Mouse (Mus musculus) brain, adult 2 months (tissue): Measurements from ENCODE around the gene Oard1.

Source experiments
- DNase-seq: peaks from one replicate; pipeline ENCODE4 v3.0.0; 2011; ENCODE audit warnings: low read depth, low spot score

Gene Oard1

GRCm38 (mm10) chr17:48409380-48410298, at the start of gene Oard1, which contains the start of gene Nfya:
Gene Oard1 (plus strand): TSS chr17:48410014.
Gene Nfya (minus strand): TSS chr17:48409906.
- peak; percentile 100 for DNase-seq

DNA sequence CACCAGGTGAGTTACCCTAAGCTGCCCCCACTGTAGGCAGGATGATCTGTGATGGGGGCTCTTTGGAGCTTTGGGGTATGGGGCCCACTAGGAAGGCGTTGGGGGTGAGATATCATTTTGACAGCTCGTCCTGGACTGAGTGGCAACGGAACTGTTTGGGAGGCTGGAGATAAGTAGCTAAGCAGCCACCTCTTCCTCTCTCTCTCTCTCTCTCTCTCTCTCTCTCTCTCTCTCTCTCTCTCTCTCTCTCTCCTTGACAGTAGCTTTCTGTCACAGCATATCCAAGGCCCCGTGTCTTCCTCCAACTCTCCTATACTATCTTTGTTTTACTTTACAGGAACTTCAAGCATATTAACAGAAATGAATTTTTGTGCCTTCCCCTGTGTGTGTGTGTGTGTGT, 49.4 kb upstream of the Oard1 start:
- no peak for DNase-seq

DNA sequence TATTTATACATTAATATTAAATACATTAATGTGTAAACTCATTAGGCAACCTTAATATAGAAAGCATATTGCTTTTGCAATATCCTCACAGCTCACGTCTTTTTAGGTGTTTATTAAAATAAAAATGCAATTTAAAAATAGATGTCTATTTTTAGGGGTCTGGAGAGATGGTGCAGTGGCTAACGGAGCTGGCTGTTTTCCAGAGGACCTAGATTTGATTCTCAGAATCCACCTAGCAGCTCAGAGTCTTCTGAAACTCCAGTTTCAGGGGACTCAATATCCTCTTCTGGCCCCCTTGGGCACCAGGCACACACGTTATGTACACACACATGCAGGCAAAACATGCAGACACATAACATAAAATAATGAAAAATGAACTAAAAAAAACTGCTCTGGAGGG, 47.5 kb upstream of the Oard1 start:
- no peak for DNase-seq

DNA sequence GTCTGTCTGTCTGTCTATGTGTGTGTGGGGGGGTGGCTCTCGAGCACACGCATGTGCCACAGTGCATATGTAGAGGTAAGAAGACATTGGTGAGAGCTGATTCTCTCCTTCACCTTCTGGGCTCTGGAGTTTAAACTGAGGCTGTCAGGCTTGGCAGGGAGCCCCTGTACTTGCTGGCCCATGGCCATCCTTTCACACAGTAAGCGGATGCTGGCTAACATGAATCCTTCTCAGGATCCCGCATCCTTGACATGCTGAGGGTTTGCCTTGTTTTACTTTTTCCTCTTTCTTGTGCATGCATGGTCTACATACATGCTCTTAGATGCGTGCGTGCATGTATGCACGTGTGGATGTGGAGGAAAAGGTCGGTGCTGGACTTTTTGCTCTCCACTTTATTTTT, 46.8 kb upstream of the Oard1 start:
- DNase-seq, result peak; percentile 55

DNA sequence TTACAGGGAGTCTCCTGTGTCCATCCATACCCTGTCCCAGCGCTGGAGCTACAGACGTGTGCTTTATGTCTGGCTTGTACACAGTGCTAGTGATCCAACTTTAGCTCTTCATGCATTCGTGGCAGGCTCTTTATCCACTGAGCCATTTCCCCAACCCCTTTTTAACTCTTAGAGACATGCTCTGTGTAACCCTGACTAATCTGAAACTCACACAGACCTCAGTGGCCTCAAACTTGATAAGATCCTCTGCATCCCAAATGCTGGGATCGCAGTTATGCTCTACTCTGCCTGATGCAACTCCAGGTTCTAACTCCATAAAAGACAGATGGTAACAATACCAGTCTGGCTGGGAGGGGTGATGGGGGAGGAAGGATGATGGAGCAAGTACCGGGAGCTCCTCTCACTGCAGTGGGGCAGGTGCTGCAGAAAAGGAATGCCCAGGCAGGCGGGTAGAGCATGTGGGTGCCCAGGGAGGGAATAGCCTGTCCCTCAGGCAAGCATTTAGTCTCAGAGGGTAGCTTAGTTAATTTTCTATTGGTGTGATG, 46.3 kb upstream of the Oard1 start:
- DNase-seq, result peak; percentile 59

GRCm38 (mm10) chr17:48365511-48366155, 44.2 kb upstream of the Oard1 start:
- no peak for DNase-seq

- no peak for DNase-seq
These were observed 43.0 kb upstream of the Oard1 start for GRCm38 (mm10) chr17:48366806-48367205.

GRCm38 (mm10) chr17:48371621-48372020, 38.2 kb upstream of the Oard1 start:
- DNase-seq, result no peak

GRCm38 (mm10) chr17:48372987-48373386, 36.8 kb upstream of the Oard1 start:
- peak; percentile 81 for DNase-seq

GRCm38 (mm10) chr17:48376102-48376501, 33.7 kb upstream of the Oard1 start:
- DNase-seq, result peak; percentile 78

- DNase-seq, result no peak
These were observed 30.8 kb upstream of the Oard1 start for GRCm38 (mm10) chr17:48379050-48379449.

DNA sequence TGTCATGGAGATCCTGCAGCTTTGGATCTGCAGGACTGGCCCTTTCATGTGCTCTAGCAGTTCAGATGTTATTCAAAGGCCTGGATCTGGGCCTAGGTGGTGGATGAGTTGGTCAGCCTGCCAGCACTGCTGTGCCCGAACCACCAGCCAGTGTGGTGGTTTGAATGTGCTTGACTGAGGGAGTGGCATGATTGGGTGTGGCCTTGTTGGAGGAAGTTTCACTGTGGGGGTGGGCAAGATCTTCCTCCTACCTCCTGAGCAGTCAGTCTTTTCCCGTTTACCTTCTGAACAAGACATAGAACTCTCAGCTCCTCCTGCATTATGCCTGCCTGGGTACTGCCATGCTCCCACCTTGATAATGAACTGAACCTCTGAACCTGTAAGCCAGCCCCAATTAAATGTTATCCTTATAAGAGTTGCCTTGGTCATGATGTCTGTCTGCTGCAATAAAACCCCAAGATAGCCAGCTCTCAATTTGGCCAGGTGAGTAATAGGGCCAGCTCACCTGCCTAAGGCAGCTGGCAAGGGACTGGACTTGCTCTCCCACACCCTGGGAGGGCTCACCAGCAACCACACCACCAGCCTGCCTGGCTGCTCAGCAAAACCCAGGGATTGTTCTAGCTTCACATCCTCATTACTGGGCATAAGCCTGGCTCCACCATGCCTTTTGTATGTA, 23.9 kb upstream of the Oard1 start:
- DNase-seq, result no peak

DNA sequence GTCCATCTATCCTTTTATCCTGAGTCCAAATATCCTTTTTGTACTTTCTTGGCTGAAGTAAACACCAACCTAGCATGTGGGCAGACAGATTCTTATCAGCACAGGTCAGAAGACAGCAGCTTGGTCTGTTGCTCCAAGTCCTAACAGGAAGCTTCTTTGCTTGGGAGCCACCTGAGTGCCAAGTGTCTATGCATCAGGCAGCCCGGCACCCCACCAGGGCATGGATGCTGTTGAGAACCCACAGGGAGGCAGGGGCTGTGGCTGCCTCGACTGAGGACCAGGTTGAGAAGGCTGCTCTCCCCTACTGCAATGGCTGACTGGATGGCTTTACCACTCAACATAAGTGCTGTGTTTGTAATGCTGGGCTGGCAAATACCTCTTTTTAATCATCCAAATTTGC, 21.1 kb upstream of the Oard1 start:
- DNase-seq, result no peak

- no peak for DNase-seq
These were observed 20.4 kb upstream of the Oard1 start for GRCm38 (mm10) chr17:48389442-48389841.

DNA sequence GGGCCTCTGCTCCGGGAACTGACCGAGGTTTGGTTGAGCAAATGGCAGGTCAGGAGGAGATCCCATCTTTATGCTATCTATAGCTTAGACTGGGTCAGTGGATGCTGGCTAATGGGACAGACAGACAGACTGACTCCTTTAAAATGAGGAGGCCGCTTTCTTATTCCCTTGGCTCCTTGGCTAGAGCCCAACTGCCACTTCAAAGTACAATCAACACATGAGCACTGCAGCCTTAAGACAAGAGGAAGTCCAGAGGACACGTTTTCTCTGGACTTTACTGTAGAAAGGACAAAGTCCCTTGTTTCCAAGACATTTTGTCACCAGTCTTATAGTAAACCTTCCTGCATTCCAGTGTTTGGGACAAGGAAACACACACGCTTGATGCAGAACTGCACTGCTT, 18.4 kb upstream of the Oard1 start:
- DNase-seq, result no peak

GRCm38 (mm10) chr17:48392616-48393015, 17.2 kb upstream of the Oard1 start:
- peak; percentile 84 for DNase-seq

- DNase-seq, result no peak
These were observed 8.1 kb upstream of the Oard1 start for GRCm38 (mm10) chr17:48401710-48402109.

DNA sequence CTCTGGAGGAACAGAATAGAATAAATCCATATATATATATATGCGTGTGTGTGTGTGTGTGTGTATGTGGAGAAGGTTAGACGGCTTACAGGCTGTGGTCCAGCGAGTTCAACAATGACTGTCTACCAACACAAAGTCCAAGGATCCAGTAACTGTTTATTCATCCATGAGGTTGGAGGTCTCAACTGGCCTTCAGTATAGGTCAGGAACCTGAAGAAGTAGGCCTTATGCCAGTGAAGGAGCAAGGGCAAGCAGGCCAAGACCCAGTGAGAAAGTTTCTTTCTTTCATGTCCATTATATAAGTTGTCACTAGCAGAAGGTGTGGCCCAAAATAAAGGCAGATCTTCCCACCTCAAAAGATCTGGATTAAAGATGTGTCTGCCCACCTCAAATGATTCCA, 7.1 kb upstream of the Oard1 start:
- DNase-seq, result no peak

DNA sequence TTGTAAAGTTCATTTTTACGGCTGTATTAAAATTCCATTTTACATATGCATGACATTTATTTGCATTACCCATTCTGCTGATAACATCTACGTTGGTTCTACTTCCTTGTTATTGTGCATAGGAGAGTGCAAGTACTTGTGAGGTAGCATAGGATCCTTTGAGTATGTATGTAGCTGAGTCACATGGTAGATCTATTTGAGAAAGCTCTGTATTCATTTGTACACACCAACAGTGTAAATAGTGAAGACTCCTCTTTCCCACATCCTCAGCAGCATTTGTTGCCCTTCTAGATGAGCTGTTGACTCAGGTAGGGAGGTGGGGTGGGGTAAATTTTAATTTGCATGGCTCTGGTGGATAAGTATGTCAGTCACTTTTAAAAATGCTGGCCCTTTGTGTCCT, 6.0 kb upstream of the Oard1 start:
- no peak for DNase-seq

DNA sequence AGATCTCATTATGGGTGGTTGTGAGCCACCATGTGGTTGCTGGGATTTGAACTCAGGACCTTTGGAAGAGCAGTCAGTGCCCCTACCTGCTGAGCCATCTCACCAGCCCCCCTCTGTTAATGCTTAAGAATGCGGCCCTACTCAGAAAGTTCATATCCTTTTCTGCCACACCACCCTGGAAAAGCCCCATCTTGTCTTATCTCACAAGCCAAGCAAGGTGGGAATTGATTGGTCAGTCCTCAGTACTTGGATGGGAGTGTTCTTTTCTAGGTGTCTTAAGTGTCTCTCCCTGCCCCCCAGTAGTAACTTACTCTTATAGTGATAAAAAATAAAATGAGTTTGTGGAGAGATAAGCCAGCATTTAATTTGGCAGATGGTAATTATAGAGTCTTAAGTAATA, 5.1 kb upstream of the Oard1 start:
- no peak for DNase-seq

GRCm38 (mm10) chr17:48407154-48407553, 2.7 kb upstream of the Oard1 start:
- DNase-seq, result peak; percentile 72

DNA sequence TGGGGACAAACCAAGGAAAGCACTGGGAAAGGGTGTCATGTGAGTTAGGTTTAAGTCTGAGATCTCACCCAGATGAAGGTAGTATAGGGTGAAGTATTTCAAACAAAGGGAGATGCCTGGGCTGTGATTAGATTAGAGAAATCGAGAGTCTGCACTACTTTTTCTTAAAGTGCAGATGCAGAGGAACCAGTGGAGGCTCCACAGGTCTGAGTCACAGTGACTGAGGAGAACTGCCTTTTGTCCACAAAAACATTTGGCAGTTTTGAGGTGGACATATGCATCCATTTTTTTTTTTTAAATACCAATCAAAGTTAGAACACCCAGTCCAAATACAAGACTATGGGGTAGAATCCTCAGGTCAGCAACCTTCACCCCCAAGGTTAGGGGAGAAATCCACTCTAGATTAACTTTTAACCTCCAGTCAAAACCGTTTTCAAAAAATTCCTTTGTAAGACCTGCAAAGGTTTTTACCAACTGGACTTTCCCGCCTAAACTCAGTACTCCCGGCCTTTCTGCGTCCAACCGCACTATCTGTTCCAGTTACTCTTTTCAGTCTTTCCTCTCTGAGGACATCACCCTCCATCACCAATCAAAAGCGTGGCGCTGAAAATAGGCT, 1.8 kb upstream of the Oard1 start:
- DNase-seq, result no peak
